Mouse (Mus musculus): Measurements from ENCODE around the gene Rsl1.
"Not testable (repeated sequence)": the region's sequence is repeated elsewhere in the genome, so short reads cannot be mapped to it uniquely, and the experiment has no call there.

Rsl1 gene

GRCm38 (mm10) chr13:67172991-67173722 lies at the start of gene Rsl1:
Gene Rsl1 (plus strand): TSS chr13:67173182.
- DNase-seq (ENCODE audit: low read depth): peak; percentile 23

GRCm38 (mm10) chr13:67124460-67124859 lies 48.5 kb upstream of the Rsl1 start:
- DNase-seq (ENCODE audit: low read depth): no peak

DNA sequence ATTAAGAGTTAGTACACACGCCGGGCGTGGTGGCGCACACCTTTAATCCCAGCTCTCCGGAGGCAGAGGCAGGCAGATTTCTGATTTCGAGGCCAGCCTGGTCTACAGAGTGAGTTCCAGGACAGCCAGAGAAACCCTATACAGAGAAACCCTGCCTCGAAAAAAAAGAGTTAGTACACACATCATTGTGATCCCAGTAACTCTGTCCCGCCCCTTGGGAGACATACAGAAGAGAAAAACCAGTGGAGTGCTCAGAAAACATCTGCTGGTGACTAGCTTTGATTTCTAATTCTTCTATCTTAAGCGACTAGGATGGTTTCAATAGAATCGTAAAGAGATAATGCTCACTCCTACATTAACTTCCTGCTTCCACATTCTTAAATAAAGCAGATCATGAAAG lies 45.5 kb upstream of the Rsl1 start:
- DNase-seq (ENCODE audit: low read depth): not testable (repeated sequence)

- peak; percentile 70 for DNase-seq (ENCODE audit: low read depth)
These were observed 44.8 kb upstream of the Rsl1 start for GRCm38 (mm10) chr13:67128038-67128721.

DNA sequence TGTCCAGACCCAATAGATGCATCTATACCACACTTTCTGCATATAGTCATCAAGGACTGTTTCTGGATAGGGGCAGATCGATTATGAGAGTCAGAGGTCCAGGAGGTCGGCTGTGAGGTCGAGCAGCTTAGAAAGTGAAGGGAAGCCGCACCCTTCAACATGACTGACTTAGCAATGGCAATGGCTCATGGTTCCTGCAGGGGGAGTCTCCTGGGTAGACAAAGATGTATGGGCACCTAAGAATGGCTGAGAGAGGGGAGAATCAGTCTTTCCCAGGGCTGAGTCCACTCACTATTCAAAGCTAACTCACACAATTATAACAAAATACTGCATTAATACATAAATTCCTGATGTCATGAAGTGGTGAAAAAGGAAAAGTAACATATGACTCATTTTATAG lies 6.9 kb upstream of the Rsl1 start:
- DNase-seq (ENCODE audit: low read depth): not testable (repeated sequence)

- DNase-seq (ENCODE audit: low read depth): no peak
These were observed 707 bp downstream of the Rsl1 start for GRCm38 (mm10) chr13:67173723-67174055.

DNA sequence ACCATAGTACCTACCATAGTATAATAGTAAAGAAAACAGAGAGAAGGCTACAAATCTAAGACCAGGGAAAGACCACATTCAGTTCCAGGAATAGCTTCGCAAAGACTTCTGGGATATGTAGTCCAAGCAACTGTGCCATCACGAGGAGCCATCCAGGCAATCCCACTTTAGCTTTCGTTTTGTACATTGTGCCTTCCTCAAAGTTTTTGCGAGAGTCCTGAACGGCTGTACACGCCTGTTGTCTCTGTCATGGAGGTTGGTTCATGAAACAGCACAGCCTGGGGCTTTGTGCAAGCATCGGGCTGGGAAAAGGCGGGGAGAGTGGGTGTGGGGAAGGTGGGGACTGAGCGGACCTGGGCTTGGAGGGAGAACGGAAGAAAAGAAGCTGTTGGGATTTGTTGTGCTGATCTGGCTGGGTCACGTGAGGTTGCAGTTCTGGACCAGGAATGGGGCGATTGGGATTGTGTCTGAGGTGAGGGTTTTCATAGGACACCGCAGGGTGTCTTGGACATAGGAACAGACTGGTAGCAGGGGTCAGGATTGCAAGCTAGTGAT lies 21.4 kb downstream of the Rsl1 start, which contains the start of gene Zfp455:
Zfp455 (plus strand) TSS at position 167 of the 555 bp plus-strand sequence.
- DNase-seq (ENCODE audit: low read depth): peak; percentile 63

- no peak for DNase-seq (ENCODE audit: low read depth)
These were observed 28.7 kb downstream of the Rsl1 start for GRCm38 (mm10) chr13:67201656-67202055.

GRCm38 (mm10) chr13:67214015-67214607 lies 41.1 kb downstream of the Rsl1 start:
- DNase-seq (ENCODE audit: low read depth): no peak

Measured in c-Kit-positive CD71-negative TER-119-negative erythroid progenitor cells, embryonic 14.5 days (primary cell).